Mouse (Mus musculus) liver, postnatal 0 days (tissue): ENCODE measurements around the gene Fbxw9.
A peak's percentile ranks its signal among the peaks of the same experiment; 100 is the strongest.

Experiments
- CTCF ChIP-seq: sonication (generic); IDR thresholded peaks from 2 replicates; pipeline ENCODE4 v1.5.1; 2016; ENCODE audit warnings: antibody characterized with exemption, low read depth
- EP300 ChIP-seq: IDR thresholded peaks from 2 replicates; pipeline ENCODE4 v1.6.1; 2016; ENCODE audit warnings: antibody characterized with exemption, low read depth, mild to moderate bottlenecking

GRCm38 (mm10) chr8:85071041-85071440, 11.2 kb downstream of the Fbxw9 start:
- TF ChIP-seq EP300 (no peak; the same call in 1 of the 2 replicates), CTCF (peak; percentile 25)
